Mouse (Mus musculus) myocyte (in vitro differentiated cells): Measurements from ENCODE around the gene Nfasc.

Experiments used
- CEBPB ChIP-seq: IDR thresholded peaks from 2 replicates; pipeline ENCODE4 v1.6.1; 2011; ENCODE audit warnings: mild to moderate bottlenecking, moderate library complexity; ENCODE audit not compliant: poor library complexity, insufficient read depth, severe bottlenecking
- E2F4 ChIP-seq: IDR thresholded peaks from one replicate; pipeline ENCODE4 v1.6.1; 2011; ENCODE audit warnings: mild to moderate bottlenecking, control low read depth, moderate library complexity; ENCODE audit not compliant: insufficient read depth
- MAX ChIP-seq: IDR thresholded peaks from one replicate; pipeline ENCODE4 v1.6.1; 2011; ENCODE audit warnings: low read depth, mild to moderate bottlenecking, control low read depth
- MYOD1 ChIP-seq, 3 experiments: IDR thresholded peaks; one replicate each; pipeline ENCODE4 v1.6.1; 2011; ENCODE audit warnings: control low read depth in 2 of 3, low read depth in 2 of 3, mild to moderate bottlenecking in 2 of 3, moderate library complexity in 1 of 3; ENCODE audit not compliant: insufficient read length in 2 of 3, control insufficient read depth in 1 of 3
- POLR2A ChIP-seq: IDR thresholded peaks from one replicate; pipeline ENCODE4 v1.6.1; 2011; ENCODE audit warnings: low read depth, mild to moderate bottlenecking, control low read depth, moderate library complexity; ENCODE audit not compliant: insufficient read length
- POLR2AphosphoS2 ChIP-seq: IDR thresholded peaks from one replicate; pipeline ENCODE4 v1.6.1; 2011; ENCODE audit warnings: low read depth, control low read depth; ENCODE audit not compliant: insufficient read length
- REST ChIP-seq: IDR thresholded peaks from one replicate; pipeline ENCODE4 v1.6.1; 2011; ENCODE audit warnings: mild to moderate bottlenecking, control low read depth, moderate library complexity; ENCODE audit not compliant: insufficient read depth, insufficient read length
- SRF ChIP-seq: IDR thresholded peaks from one replicate; pipeline ENCODE4 v1.6.1; 2011; ENCODE audit warnings: low read depth; ENCODE audit not compliant: control insufficient read depth, insufficient read length
- TCF12 ChIP-seq: IDR thresholded peaks from one replicate; pipeline ENCODE4 v1.6.1; 2011; ENCODE audit warnings: mild to moderate bottlenecking, control low read depth; ENCODE audit not compliant: poor library complexity, insufficient read depth, severe bottlenecking
- USF1 ChIP-seq: IDR thresholded peaks from one replicate; pipeline ENCODE4 v1.6.1; 2011; ENCODE audit warnings: low read depth, mild to moderate bottlenecking, control low read depth, moderate library complexity

- no peak for TF ChIP-seq MAX
- no peak for TF ChIP-seq POLR2A
- no peak for TF ChIP-seq TCF12
- TF ChIP-seq E2F4: no peak
- no peak for TF ChIP-seq USF1
- no peak for TF ChIP-seq POLR2AphosphoS2
- TF ChIP-seq CEBPB: no peak
- TF ChIP-seq SRF: no peak
- no peak for TF ChIP-seq REST
- no peak for TF ChIP-seq MYOD1 (IDR thresholded peaks at IDR 0.05; ENCODE audit: control insufficient read depth in 1 of 3, insufficient read length in 2 of 3, low read depth in 2 of 3)
Observed at GRCm38 (mm10) chr1:132659604-132660003, 82.0 kb downstream of the Nfasc start.
